Mouse (Mus musculus): ENCODE data around the gene Msh4. TPM values are rescaled to one million over a fixed set of nuclear protein-coding genes. Genes with fewer than 3 reads are reported as not detected.

Gene Msh4
- polyA plus RNA-seq (2015; fragmentation: Nextera tagmentation; extraction: Ambion mirVana) = 0.09 and 0.15 TPM in 2 replicates

GRCm38 (mm10) chr3:153906136-153906871 is at the start of gene Msh4:
Msh4 (minus strand) TSS chr3:153906138.
- peaks cover 69% of the 10 kb centered on the region for H3K36me3 ChIP-seq
- H3K27me3 ChIP-seq = no peaks in the 10 kb centered on the region
- 73% methylated on average over 9 of the region's 9 CpGs for WGBS
- no peak within 1 kb of the TSS for H3K9ac ChIP-seq
- no peak within 1 kb of the TSS for H3K4me2 ChIP-seq (replicated peaks)
- no peak within 1 kb of the TSS for H3K27ac ChIP-seq (replicated peaks)
- no peak for ATAC-seq (ENCODE audit: insufficient number of reproducible peaks, low FRiP score, low TSS enrichment, low read depth)
- peaks cover 24% of the 10 kb centered on the region for H3K4me1 ChIP-seq
- H3K9me3 ChIP-seq (replicated peaks) = no peaks in the 10 kb centered on the region
- no peak within 1 kb of the TSS for H3K4me3 ChIP-seq (replicated peaks)

- ATAC-seq (ENCODE audit: insufficient number of reproducible peaks, low FRiP score, low TSS enrichment, low read depth) = no peak
- Histone ChIP-seq H3K4me2 (replicated peaks) (no peak overlapping the region), H3K36me3 (no peaks in the 10 kb centered on the region), H3K27ac (replicated peaks) (no peak overlapping the region), H3K4me1 (peaks cover 3% of the 10 kb centered on the region; the same call in 1 of the 2 replicates), H3K27me3 (no peaks in the 10 kb centered on the region), H3K9ac (no peak overlapping the region), H3K9me3 (replicated peaks) (no peaks in the 10 kb centered on the region), H3K4me3 (replicated peaks) (no peak overlapping the region)
- 63% methylated on average over 2 of the region's 2 CpGs for WGBS
Measured at GRCm38 (mm10) chr3:153948176-153948575, 42.2 kb upstream of the Msh4 start.

DNA sequence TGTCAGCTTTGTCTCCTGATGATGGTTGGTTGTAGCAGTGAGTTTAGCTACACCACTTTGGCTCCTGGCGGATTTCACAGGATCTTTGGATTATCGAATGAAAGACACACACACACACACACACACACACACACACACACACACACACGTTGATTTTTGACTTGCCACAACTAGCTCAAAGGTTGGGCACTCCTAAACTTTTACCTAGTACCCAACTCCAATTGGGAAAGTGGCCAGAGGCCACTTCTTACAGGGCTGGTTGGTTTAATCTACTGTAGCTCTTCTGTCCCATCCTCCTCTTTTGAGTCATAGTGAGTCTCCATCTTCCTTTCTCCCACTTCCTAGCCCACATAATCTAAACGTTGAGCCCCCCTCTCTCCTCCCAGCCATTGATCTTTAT is 41.3 kb upstream of the Msh4 start:
- Histone ChIP-seq H3K4me3 (replicated peaks) (no peak overlapping the region), H3K4me2 (replicated peaks) (no peak overlapping the region), H3K27me3 (no peaks in the 10 kb centered on the region), H3K27ac (replicated peaks) (no peak overlapping the region), H3K36me3 (no peaks in the 10 kb centered on the region), H3K4me1 (peaks cover 10% of the 10 kb centered on the region), H3K9ac (no peak overlapping the region), H3K9me3 (replicated peaks) (no peaks in the 10 kb centered on the region)
- WGBS = 57% methylated on average over 4 of the region's 4 CpGs
- ATAC-seq (ENCODE audit: insufficient number of reproducible peaks, low FRiP score, low TSS enrichment, low read depth) = no peak

- H3K4me1 ChIP-seq = peaks cover 10% of the 10 kb centered on the region
- ATAC-seq (ENCODE audit: insufficient number of reproducible peaks, low FRiP score, low TSS enrichment, low read depth) = peak; percentile 97
- H3K4me2 ChIP-seq (replicated peaks) = peak within 1 kb of the TSS; percentile 67
- peak within 1 kb of the TSS; percentile 93 for H3K27ac ChIP-seq (replicated peaks)
- 0 out of 2 replicates have a peak, but pooled peaks cover 3% of the 10 kb centered on the region for H3K36me3 ChIP-seq
- no peaks in the 10 kb centered on the region for H3K9me3 ChIP-seq (replicated peaks)
- peak within 1 kb of the TSS; percentile 83 for H3K4me3 ChIP-seq (replicated peaks)
- peak within 1 kb of the TSS; percentile 72 for H3K9ac ChIP-seq
- WGBS = under 1% methylated on average over 41 of the region's 41 CpGs
- H3K27me3 ChIP-seq = no peaks in the 10 kb centered on the region
Measured at GRCm38 (mm10) chr3:153944335-153944990, 38.5 kb upstream of the Msh4 start, which contains the start of gene Acadm. Acadm (minus strand) TSS chr3:153944632.

- Histone ChIP-seq H3K27ac (replicated peaks) (peak overlapping the region; percentile 93), H3K4me2 (replicated peaks) (peak overlapping the region; percentile 67), H3K36me3 (0 out of 2 replicates have a peak, but pooled peaks cover 6% of the 10 kb centered on the region), H3K4me1 (peaks cover 10% of the 10 kb centered on the region), H3K27me3 (no peaks in the 10 kb centered on the region), H3K9me3 (replicated peaks) (no peaks in the 10 kb centered on the region), H3K4me3 (replicated peaks) (peak overlapping the region; percentile 83), H3K9ac (peak overlapping the region; percentile 72)
- peak; percentile 35 for ATAC-seq (ENCODE audit: insufficient number of reproducible peaks, low FRiP score, low TSS enrichment, low read depth)
- under 1% methylated on average over 19 of the region's 19 CpGs for WGBS
Measured at GRCm38 (mm10) chr3:153943901-153944334, 38.0 kb upstream of the Msh4 start.

DNA sequence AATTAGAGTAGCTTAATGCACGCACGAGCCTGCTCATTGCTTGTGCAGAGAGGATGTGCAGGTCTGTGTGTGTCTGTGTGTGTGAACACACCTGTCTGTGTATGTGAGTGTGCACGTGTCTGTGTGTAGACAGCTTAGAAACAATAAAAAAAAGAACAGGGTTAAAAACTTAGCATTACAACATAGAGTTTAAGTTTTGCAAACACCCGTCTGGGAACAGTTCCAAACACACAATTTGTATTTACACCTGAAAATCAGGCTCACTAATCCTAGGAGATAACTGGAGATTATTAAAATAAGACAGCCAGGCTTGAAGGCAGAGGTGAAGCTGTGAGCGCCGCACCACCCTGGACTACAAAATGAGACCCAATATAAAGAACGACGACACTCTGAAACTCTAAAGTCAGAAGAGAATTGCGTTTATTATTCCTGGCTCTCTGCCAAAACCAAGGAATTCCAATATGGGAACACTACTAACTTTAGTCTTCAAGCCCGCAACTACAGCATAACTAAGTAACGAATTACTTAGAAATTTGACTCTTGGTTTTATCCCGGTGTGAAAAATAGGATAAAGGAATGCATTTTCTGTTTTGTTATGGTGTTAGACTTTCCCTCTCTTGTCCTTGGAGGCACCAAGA is 37.2 kb upstream of the Msh4 start:
- Histone ChIP-seq H3K4me3 (replicated peaks) (peak overlapping the region; percentile 83), H3K4me1 (peaks cover 10% of the 10 kb centered on the region), H3K36me3 (peaks cover 14% of the 10 kb centered on the region), H3K9me3 (replicated peaks) (no peaks in the 10 kb centered on the region), H3K27ac (replicated peaks) (peak overlapping the region; percentile 93), H3K9ac (no peak overlapping the region), H3K27me3 (no peaks in the 10 kb centered on the region), H3K4me2 (replicated peaks) (peak overlapping the region; percentile 67)
- ATAC-seq (ENCODE audit: insufficient number of reproducible peaks, low FRiP score, low TSS enrichment, low read depth) = no peak
- WGBS = 16% methylated on average over 12 of the region's 12 CpGs

- H3K9ac ChIP-seq = no peak overlapping the region
- no peaks in the 10 kb centered on the region for H3K9me3 ChIP-seq (replicated peaks)
- H3K4me1 ChIP-seq = peaks cover 10% of the 10 kb centered on the region
- H3K4me2 ChIP-seq (replicated peaks) = no peak overlapping the region
- 89% methylated on average over 13 of the region's 13 CpGs for WGBS
- H3K27ac ChIP-seq (replicated peaks) = no peak overlapping the region
- no peak overlapping the region for H3K4me3 ChIP-seq (replicated peaks)
- no peaks in the 10 kb centered on the region for H3K27me3 ChIP-seq
- peaks cover 26% of the 10 kb centered on the region for H3K36me3 ChIP-seq
- ATAC-seq (ENCODE audit: insufficient number of reproducible peaks, low FRiP score, low TSS enrichment, low read depth) = no peak
Measured at GRCm38 (mm10) chr3:153941613-153942012, 35.7 kb upstream of the Msh4 start.

DNA sequence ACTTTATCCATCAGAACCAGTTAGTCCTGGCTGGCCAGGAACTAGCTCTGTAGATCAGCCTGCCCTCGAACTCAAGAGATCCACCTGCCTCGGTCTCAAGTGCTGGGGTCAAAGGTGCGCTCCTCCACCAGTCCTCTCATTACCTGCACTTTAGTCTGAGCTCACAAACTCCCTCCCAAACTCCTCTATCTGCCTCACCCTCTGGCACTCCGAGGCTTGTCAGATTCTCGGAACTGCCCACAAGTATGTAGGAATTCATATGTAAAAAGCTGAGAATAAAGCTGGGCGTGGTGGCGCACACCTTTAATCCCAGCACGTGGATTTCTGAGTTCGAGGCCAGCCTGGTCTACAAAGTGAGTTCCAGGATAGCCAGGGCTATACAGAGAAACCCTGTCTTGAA is 34.5 kb upstream of the Msh4 start:
- H3K9ac ChIP-seq = no peak overlapping the region
- WGBS = 90% methylated on average over 9 of the region's 9 CpGs
- no peak overlapping the region for H3K4me3 ChIP-seq (replicated peaks)
- ATAC-seq (ENCODE audit: insufficient number of reproducible peaks, low FRiP score, low TSS enrichment, low read depth) = no peak
- H3K4me2 ChIP-seq (replicated peaks) = no peak overlapping the region
- no peaks in the 10 kb centered on the region for H3K27me3 ChIP-seq
- H3K36me3 ChIP-seq = peaks cover 30% of the 10 kb centered on the region
- H3K27ac ChIP-seq (replicated peaks) = no peak overlapping the region
- peaks cover 10% of the 10 kb centered on the region for H3K4me1 ChIP-seq
- H3K9me3 ChIP-seq (replicated peaks) = no peaks in the 10 kb centered on the region

- Histone ChIP-seq H3K4me3 (replicated peaks) (no peak overlapping the region), H3K36me3 (peaks cover 31% of the 10 kb centered on the region), H3K4me1 (peaks cover 10% of the 10 kb centered on the region), H3K9me3 (replicated peaks) (no peaks in the 10 kb centered on the region), H3K9ac (no peak overlapping the region), H3K27me3 (no peaks in the 10 kb centered on the region), H3K27ac (replicated peaks) (no peak overlapping the region), H3K4me2 (replicated peaks) (no peak overlapping the region)
- ATAC-seq (ENCODE audit: insufficient number of reproducible peaks, low FRiP score, low TSS enrichment, low read depth) = no peak
- WGBS = 68% methylated on average over 8 of the region's 8 CpGs
Measured at GRCm38 (mm10) chr3:153940021-153940420, 34.1 kb upstream of the Msh4 start.

DNA sequence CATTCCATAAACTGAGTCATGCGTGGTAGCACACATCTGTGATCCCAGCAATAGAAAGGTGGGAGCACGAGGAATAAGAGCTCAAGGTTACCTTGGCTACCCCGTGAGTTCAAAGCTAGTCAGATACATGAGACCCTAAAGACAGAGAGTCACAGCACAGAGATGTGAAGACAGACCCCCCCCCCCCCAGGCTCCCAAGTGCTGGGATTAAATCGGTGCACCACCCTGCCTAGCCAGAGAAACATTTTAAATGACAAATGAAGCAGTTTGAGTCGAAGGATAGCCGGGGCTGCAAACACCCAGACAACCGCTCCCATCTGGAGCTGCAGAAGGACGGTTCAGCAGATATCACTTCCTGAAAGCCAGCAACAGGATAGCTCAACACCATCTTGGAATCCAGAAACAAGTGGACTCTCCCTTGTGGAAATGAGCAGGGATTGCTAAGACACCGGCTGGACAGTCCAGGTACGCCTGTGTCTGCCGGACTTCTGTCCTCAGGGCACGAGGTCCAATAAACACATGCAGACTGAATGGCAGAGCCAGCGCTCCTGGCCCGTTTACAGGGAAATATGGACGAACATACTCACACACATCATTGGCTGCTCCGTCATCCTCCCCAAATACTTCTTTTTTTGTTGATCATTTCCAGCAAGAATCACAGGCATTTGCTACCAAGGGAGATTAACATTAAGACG is 31.3 kb upstream of the Msh4 start:
- ATAC-seq (ENCODE audit: insufficient number of reproducible peaks, low FRiP score, low TSS enrichment, low read depth) = no peak
- H3K36me3 ChIP-seq = peaks cover 56% of the 10 kb centered on the region

DNA sequence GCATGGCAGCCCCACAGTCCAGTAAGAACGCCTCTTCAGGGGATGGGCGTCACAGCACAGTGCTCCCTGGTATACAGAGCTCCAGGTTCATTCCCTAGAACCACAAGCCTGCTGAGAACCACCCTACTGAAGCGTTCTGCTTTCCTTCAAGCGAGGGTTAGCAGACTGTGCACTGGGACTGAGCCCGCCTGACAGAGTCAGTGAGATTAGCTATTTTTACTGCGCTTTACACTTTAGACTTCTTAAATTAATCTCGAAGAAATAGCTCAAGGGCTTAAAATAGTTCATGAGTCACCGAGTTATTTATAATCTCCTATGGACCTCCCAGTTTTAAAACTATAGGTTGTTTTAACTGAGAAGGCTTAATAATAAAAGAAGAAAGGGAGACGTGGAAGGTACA is 29.9 kb upstream of the Msh4 start:
- Histone ChIP-seq H3K9ac (no peak overlapping the region), H3K4me1 (no peaks in the 10 kb centered on the region), H3K36me3 (peaks cover 62% of the 10 kb centered on the region), H3K9me3 (replicated peaks) (no peaks in the 10 kb centered on the region), H3K4me3 (replicated peaks) (no peak overlapping the region), H3K4me2 (replicated peaks) (no peak overlapping the region), H3K27me3 (no peaks in the 10 kb centered on the region), H3K27ac (replicated peaks) (no peak overlapping the region)
- WGBS = 86% methylated on average over 9 of the region's 9 CpGs
- no peak for ATAC-seq (ENCODE audit: insufficient number of reproducible peaks, low FRiP score, low TSS enrichment, low read depth)

More for the DNA sequence above, 31.3 kb upstream of the Msh4 start:
- 90% methylated on average over 17 of the region's 17 CpGs for WGBS
- Histone ChIP-seq H3K4me2 (replicated peaks) (no peak overlapping the region), H3K9ac (no peak overlapping the region), H3K4me1 (no peaks in the 10 kb centered on the region), H3K27ac (replicated peaks) (no peak overlapping the region), H3K27me3 (no peaks in the 10 kb centered on the region), H3K9me3 (replicated peaks) (no peaks in the 10 kb centered on the region), H3K4me3 (replicated peaks) (no peak overlapping the region)

Measured in embryonic facial prominence, embryonic 15.5 days (tissue).